13 mouse cellular contexts compared by ENCODE assay signal in the genomic region with DNA sequence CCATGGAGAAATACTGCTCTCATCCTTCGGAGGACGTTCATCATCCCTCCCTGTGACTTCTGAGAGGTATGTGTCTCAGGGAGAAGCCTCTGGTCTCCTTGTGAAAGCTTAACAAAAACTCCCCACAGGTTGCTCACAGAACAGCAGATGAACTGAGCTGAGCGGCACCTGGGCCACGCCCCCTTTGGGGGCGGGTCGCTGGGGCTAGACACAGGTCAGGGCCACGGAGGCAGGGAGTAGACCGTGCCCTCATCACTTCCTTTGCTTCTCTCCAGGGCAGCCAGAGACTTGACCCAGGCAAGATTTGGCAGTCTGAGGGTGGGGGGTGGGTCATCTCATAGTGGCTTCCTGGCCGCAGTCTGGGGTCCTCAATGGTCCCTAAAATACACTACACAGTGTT. TPM values are rescaled to one million over a fixed set of nuclear protein-coding genes. Genes with fewer than 3 reads are reported as not detected.
DNase-seq lines count a peak whose midpoint lies in the region; ATAC-seq and TF ChIP-seq lines count a peak whose summit lies in the region.
"Had no signal": no experiment of that assay in that cellular context is flagged by ENCODE, and none has a peak within 500 bp of the region (broad histone marks: within the 10 kb centered on the region; RNA-seq: fewer than 3 reads in every experiment).

No protein-coding gene starts in this region.

- no peak for TF ChIP-seq CTCF in lung, embryonic 14.5 days (IDR thresholded peaks at IDR 0.05; ENCODE audit: low read depth)
- no peak for TF ChIP-seq CTCF in G1E (IDR thresholded peaks at IDR 0.05; ENCODE audit: low read depth, low read length)

- no peak overlapping the region for H3K9ac ChIP-seq in forebrain, embryonic 12.5 days
- no peak overlapping the region for H3K9ac ChIP-seq in forebrain, embryonic 15.5 days (replicated peaks)
- H3K9ac ChIP-seq in lung, embryonic 14.5 days = no peak overlapping the region
- H3K9ac ChIP-seq: lung, embryonic 15.5 days had no signal

- H3K4me3 ChIP-seq in forebrain, embryonic 12.5 days (replicated peaks) = no peak overlapping the region
- no peak overlapping the region for H3K4me3 ChIP-seq in forebrain, embryonic 15.5 days
- no peak overlapping the region for H3K4me3 ChIP-seq in lung, embryonic 14.5 days (ENCODE audit: low read depth, low read length)
- no peak overlapping the region for H3K4me3 ChIP-seq in G1E (ENCODE audit: low read depth, low read length)
- H3K4me3 ChIP-seq: erythroblast, embryonic 14.5 days; lung, embryonic 15.5 days had no signal

- H3K27ac ChIP-seq in forebrain, embryonic 12.5 days = no peak overlapping the region
- no peak overlapping the region for H3K27ac ChIP-seq in forebrain, embryonic 15.5 days (replicated peaks)
- no peak overlapping the region for H3K27ac ChIP-seq in lung, embryonic 14.5 days (ENCODE audit: low read depth)
- H3K27ac ChIP-seq: lung, embryonic 15.5 days had no signal

- peaks cover 23% of the 10 kb centered on the region for H3K4me1 ChIP-seq in forebrain, embryonic 12.5 days
- peaks cover 20% of the 10 kb centered on the region for H3K4me1 ChIP-seq in forebrain, embryonic 15.5 days
- H3K4me1 ChIP-seq in lung, embryonic 14.5 days (ENCODE audit: insufficient read depth) = peaks cover 2% of the 10 kb centered on the region; the same call in 1 of the 2 replicates
- peaks cover 13% of the 10 kb centered on the region for H3K4me1 ChIP-seq in G1E (ENCODE audit: insufficient read depth, low read depth, low read length)

- 0 out of 2 replicates have a peak overlapping the region, but pooled peaks have one; percentile 6 for H3K4me2 ChIP-seq in forebrain, embryonic 12.5 days
- H3K4me2 ChIP-seq in forebrain, embryonic 15.5 days (replicated peaks) = no peak overlapping the region
- peak overlapping the region; percentile 12; the same call in 1 of the 2 replicates for H3K4me2 ChIP-seq in lung, embryonic 14.5 days
- H3K4me2 ChIP-seq: lung, embryonic 15.5 days had no signal

- peak; percentile 51 for DNase-seq in lung, embryonic 14.5 days
- DNase-seq in lung, postnatal 36 days = no peak
- DNase-seq in G1E (ENCODE audit: low spot score) = peak; percentile 30
- DNase-seq in induced T-regulatory cell, adult 2 months (ENCODE audit: low read depth) = peak; percentile 78
- no peak for DNase-seq in urinary bladder, postnatal 14 days (ENCODE audit: low spot score)
- DNase-seq in Muller cell, postnatal 12 days (ENCODE audit: inconsistent ontology term) = no peak
- DNase-seq: adrenal gland, adult 8-10 months; layer of hippocampus, postnatal 36 days had no signal

- 7% methylated on average over 9 of the region's 9 CpGs for WGBS in forebrain, embryonic 12.5 days
- WGBS in forebrain, embryonic 15.5 days = 13% methylated on average over 9 of the region's 9 CpGs
- 4% methylated on average over 9 of the region's 9 CpGs for WGBS in lung, embryonic 14.5 days

- no peak for ATAC-seq in forebrain, embryonic 12.5 days (ENCODE audit: low FRiP score)
- no peak for ATAC-seq in forebrain, embryonic 15.5 days (replicated peaks)
- no peak for ATAC-seq in lung, embryonic 14.5 days (ENCODE audit: insufficient read depth)
- ATAC-seq in G1E (ENCODE audit: extremely low read depth, insufficient number of reproducible peaks, low FRiP score, poor library complexity, severe bottlenecking) = no peak

- peaks cover 7% of the 10 kb centered on the region; the same call in 1 of the 2 replicates for H3K27me3 ChIP-seq in forebrain, embryonic 12.5 days
- no peaks in the 10 kb centered on the region for H3K27me3 ChIP-seq in forebrain, embryonic 15.5 days
- H3K27me3 ChIP-seq in lung, embryonic 14.5 days (ENCODE audit: insufficient read depth, low read length) = no peaks in the 10 kb centered on the region
- H3K27me3 ChIP-seq in G1E (ENCODE audit: insufficient read depth, low read length) = peaks cover 68% of the 10 kb centered on the region

- no peaks in the 10 kb centered on the region for H3K36me3 ChIP-seq in forebrain, embryonic 12.5 days (replicated peaks)
- no peaks in the 10 kb centered on the region for H3K36me3 ChIP-seq in forebrain, embryonic 15.5 days
- H3K36me3 ChIP-seq in lung, embryonic 14.5 days (ENCODE audit: insufficient read depth) = no peaks in the 10 kb centered on the region
- no peaks in the 10 kb centered on the region for H3K36me3 ChIP-seq in G1E (replicated peaks)
- H3K36me3 ChIP-seq: lung, embryonic 15.5 days had no signal

- no peaks in the 10 kb centered on the region for H3K9me3 ChIP-seq in forebrain, embryonic 12.5 days
- H3K9me3 ChIP-seq in forebrain, embryonic 15.5 days = no peaks in the 10 kb centered on the region
- no peaks in the 10 kb centered on the region for H3K9me3 ChIP-seq in lung, embryonic 14.5 days (ENCODE audit: low read depth, low read length)
- H3K9me3 ChIP-seq in G1E (replicated peaks) = no peaks in the 10 kb centered on the region
- H3K9me3 ChIP-seq: lung, embryonic 15.5 days had no signal

RNA-seq across cellular contexts. Expression of a gene that starts 48.4 kb away (rescaled TPM):
- 0.44 and 0.66 TPM in 2 replicates for polyA plus RNA-seq in forebrain, embryonic 12.5 days (2016; fragmentation: Nextera tagmentation; extraction: Ambion mirVana)
- polyA plus RNA-seq in forebrain, embryonic 15.5 days (2015; fragmentation: Nextera tagmentation; extraction: Ambion mirVana) = 4.1 and 4.2 TPM in 2 replicates
- not detected in 2 replicates for polyA plus RNA-seq in lung, embryonic 14.5 days (2014; fragmentation: Nextera tagmentation; extraction: Ambion mirVana)
- total RNA-seq in G1E (2014; fragmentation: Nextera tagmentation) (not detected in 2 replicates), G1E (2017) (0.11 and 0.12 TPM in 2 replicates)
- not detected in 2 replicates for polyA plus RNA-seq in G1E (2012)
- total RNA-seq: granulocyte monocyte progenitor cell, adult 5-6 weeks had no signal
- polyA plus RNA-seq: erythroblast, embryonic 14.5 days had no signal

Comparison
In these comparisons a context has a peak if more than half of its experiments do, and no peak if none do; other contexts are left out.
1. DNase-seq: peak in lung, embryonic 14.5 days (single experiment), G1E (single experiment) and induced T-regulatory cell, adult 2 months (single experiment); none in lung, postnatal 36 days (single experiment), urinary bladder, postnatal 14 days (single experiment) and Muller cell, postnatal 12 days (single experiment).